Mouse (Mus musculus) liver, postnatal 0 days (tissue): ENCODE data around the gene Vmn1r54.

Experiments
- CTCF ChIP-seq: sonication (generic); IDR thresholded peaks from 2 replicates; pipeline ENCODE4 v1.5.1; 2016; ENCODE audit warnings: antibody characterized with exemption, low read depth
- EP300 ChIP-seq: IDR thresholded peaks from 2 replicates; pipeline ENCODE4 v1.6.1; 2016; ENCODE audit warnings: antibody characterized with exemption, low read depth, mild to moderate bottlenecking

DNA sequence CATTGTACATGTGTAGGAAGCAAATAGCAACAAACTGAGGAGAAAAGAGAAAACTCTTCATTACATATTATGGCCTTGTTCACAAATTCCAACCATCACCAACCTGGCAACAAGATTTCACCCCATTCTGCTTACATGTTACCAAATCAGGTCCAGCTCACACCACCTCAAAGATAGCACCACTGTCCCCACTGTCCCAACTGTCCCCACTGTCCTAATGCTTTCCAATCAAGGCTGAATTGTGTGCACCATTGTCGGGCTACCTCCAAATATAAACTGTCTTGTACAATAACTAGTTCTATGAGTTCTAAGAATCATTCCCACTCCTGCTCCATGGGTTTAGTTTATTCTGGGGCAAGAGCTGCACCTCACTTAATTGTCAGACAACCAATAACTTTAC is 21.8 kb upstream of the Vmn1r54 start, which contains the start of gene Vmn1r53:
- TF ChIP-seq CTCF (no peak), EP300 (no peak)
